Mouse (Mus musculus) small intestine, adult 2 months (tissue): ENCODE data around the gene Ssbp2.

Experiments used
- CTCF ChIP-seq: fragments of 200-500 bp; IDR thresholded peaks from 2 replicates; pipeline ENCODE4 v1.5.1; 2012; ENCODE audit warnings: low read depth, mild to moderate bottlenecking, control low read depth, inconsistent platforms, low read length, moderate library complexity, mixed read lengths; ENCODE audit not compliant: insufficient replicate concordance, insufficient read length; ENCODE audit errors: extremely low read depth
- POLR2A ChIP-seq: fragments of 200-500 bp; IDR thresholded peaks from 2 replicates; pipeline ENCODE4 v1.6.1; 2012; ENCODE audit warnings: low read depth, mild to moderate bottlenecking, control low read depth, inconsistent platforms, low read length, moderate library complexity

DNA sequence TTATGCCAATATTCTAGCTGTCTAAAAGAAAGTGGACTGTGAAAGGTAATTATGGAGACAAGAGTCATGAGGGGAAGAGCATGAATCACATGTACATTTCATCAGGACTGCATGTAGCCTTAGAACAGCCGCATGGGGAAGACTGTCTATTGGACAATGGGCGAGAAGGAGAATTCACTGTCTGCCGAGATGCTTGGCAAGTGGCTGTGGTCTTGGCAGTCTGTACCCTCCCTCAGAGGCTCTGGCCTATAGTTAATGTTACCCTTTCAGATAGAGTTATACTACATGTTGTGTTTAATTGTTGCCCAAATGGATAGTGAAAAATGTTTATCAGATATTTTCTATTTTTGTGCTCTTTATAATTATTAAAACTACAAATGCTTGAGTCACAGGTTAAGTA lies 156.0 kb downstream of the Ssbp2 start:
- no peak for TF ChIP-seq CTCF
- no peak for TF ChIP-seq POLR2A
